Mouse (Mus musculus) midbrain, embryonic 11.5 days (tissue): ENCODE measurements around the gene Rgl2. TPM values are rescaled to one million over a fixed set of nuclear protein-coding genes. Genes with fewer than 3 reads are reported as not detected.

Experiments used
- ATAC-seq: fragments of 200-750 bp; cut with Nextera tagmentation; 2 replicates; pipeline ENCODE4 v1.8.0; 2017; ENCODE audit warnings: moderate TSS enrichment, moderate library complexity; ENCODE audit not compliant: low FRiP score
- DNase-seq: peaks from one replicate; pipeline ENCODE4 v3.0.0; 2015; ENCODE audit warnings: low spot score; ENCODE audit errors: missing footprints
- H3K27ac ChIP-seq: fragments of 300-500 bp; sonication (generic); 2 replicates; pipeline ENCODE4 v1.5.1; 2014; ENCODE audit warnings: low read depth, low read length
- H3K27me3 ChIP-seq: fragments of 300-500 bp; sonication (generic); 2 replicates; pipeline ENCODE4 v1.6.1; 2014; ENCODE audit warnings: mild to moderate bottlenecking, low read length, moderate library complexity, mixed read lengths; ENCODE audit not compliant: control insufficient read depth, insufficient read depth
- H3K36me3 ChIP-seq: fragments of 300-500 bp; sonication (generic); 2 replicates; pipeline ENCODE4 v1.6.1; 2014; ENCODE audit warnings: mild to moderate bottlenecking, low read length, moderate library complexity, mixed read lengths; ENCODE audit not compliant: control insufficient read depth, insufficient read depth
- H3K4me1 ChIP-seq: fragments of 300-500 bp; sonication (generic); 2 replicates; pipeline ENCODE4 v1.6.1; 2014; ENCODE audit warnings: low read length; ENCODE audit not compliant: control insufficient read depth, insufficient read depth
- H3K4me2 ChIP-seq: fragments of 300-500 bp; sonication (generic); 2 replicates; pipeline ENCODE4 v1.6.1; 2014; ENCODE audit warnings: mild to moderate bottlenecking, moderate library complexity
- H3K4me3 ChIP-seq: fragments of 300-500 bp; sonication (generic); 2 replicates; pipeline ENCODE4 v1.5.1; 2014; ENCODE audit warnings: low read depth, low read length
- H3K9ac ChIP-seq: fragments of 300-500 bp; sonication (generic); 2 replicates; pipeline ENCODE4 v1.6.1; 2014; ENCODE audit warnings: low read length
- H3K9me3 ChIP-seq: fragments of 300-500 bp; sonication (generic); 2 replicates; pipeline ENCODE4 v1.6.1; 2016; ENCODE audit warnings: low read length; ENCODE audit not compliant: control insufficient read depth
- WGBS: fragments of 180-500 bp; shearing (Covaris S2); extraction: QIAGEN DNeasy Blood & Tissue Kit; methylation state at CpG from one replicate; pipeline ENCODE4 v1.1.7; 2014; 5-methylcytosine and 5-hydroxymethylcytosine counted together
- polyA plus RNA-seq: library from polyadenylated mRNA; unstranded; fragments of >200 nt; fragmentation: Nextera tagmentation; extraction: Ambion mirVana; gene quantifications from 2 replicates; pipeline ENCODE4 v1.2.1, GENCODE M21; 2014

The Rgl2 gene
- polyA plus RNA-seq, 1 experiment from 2014 or later = 33.6 TPM

DNA sequence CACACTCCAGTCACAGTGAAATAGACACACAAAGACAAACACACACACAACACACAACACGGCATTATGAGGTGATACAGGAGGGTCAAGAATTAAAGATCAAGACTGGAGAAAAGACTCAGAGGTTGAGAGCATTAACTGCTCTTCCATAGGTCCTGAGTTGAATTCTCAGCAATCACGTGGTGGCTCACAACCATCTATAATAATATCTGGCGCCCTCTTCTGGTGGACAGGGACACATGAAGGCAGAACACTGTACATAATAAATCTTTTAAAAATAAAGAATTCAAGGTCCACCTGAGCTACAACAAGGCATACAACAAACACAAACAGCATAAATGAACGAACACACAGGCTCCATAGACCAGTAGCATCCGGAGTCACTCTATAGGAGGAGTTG is 39.6 kb downstream of the Rgl2 start:
- Histone ChIP-seq H3K4me2 (no peak overlapping the region), H3K9me3 (no peaks in the 10 kb centered on the region), H3K27me3 (no peaks in the 10 kb centered on the region), H3K4me1 (no peaks in the 10 kb centered on the region), H3K9ac (no peak overlapping the region), H3K4me3 (no peak overlapping the region), H3K27ac (no peak overlapping the region), H3K36me3 (no peaks in the 10 kb centered on the region)
- WGBS = 38% methylated on average over 5 of the region's 5 CpGs
- ATAC-seq (peak; percentile 64), DNase-seq (no peak)

- no peaks in the 10 kb centered on the region for H3K36me3 ChIP-seq
- H3K27ac ChIP-seq = no peak overlapping the region
- 78% methylated on average over 4 of the region's 4 CpGs for WGBS
- H3K4me1 ChIP-seq = no peaks in the 10 kb centered on the region
- H3K9me3 ChIP-seq = no peaks in the 10 kb centered on the region
- no peak overlapping the region for H3K4me3 ChIP-seq
- no peak for DNase-seq
- no peak overlapping the region for H3K9ac ChIP-seq
- no peak overlapping the region for H3K4me2 ChIP-seq
- H3K27me3 ChIP-seq = no peaks in the 10 kb centered on the region
- ATAC-seq = no peak
Observed at GRCm38 (mm10) chr17:33969394-33969793, 40.1 kb downstream of the Rgl2 start.

GRCm38 (mm10) chr17:33972691-33973090 is 43.3 kb downstream of the Rgl2 start:
- H3K9ac ChIP-seq = no peak overlapping the region
- H3K4me2 ChIP-seq = no peak overlapping the region
- no peak overlapping the region for H3K27ac ChIP-seq
- no peaks in the 10 kb centered on the region for H3K4me1 ChIP-seq
- no peaks in the 10 kb centered on the region for H3K36me3 ChIP-seq
- no peak overlapping the region for H3K4me3 ChIP-seq
- ATAC-seq (no peak), DNase-seq (no peak)
- 13% methylated on average over 1 of the region's 1 CpGs for WGBS
- no peaks in the 10 kb centered on the region for H3K9me3 ChIP-seq
- peaks cover 7% of the 10 kb centered on the region for H3K27me3 ChIP-seq

DNA sequence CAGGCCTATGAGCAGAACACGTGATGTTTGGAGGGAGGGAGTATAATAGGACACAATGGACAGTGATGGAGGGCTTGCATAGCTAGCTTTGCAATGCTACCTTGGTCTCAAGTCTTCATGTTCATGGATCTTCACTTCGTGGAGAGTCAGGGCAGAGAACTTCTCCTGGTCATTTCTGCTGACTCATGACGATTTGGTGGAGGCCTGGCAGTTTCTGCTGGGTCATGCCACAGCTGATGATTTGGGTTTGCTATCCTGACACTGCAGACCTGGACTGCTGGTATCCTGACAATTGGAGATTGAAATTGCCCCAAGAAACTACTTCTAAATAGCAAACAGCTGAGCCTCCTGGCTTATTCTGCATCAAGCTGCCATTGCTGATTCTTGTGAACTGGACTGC is 44.2 kb downstream of the Rgl2 start:
- no peak for ATAC-seq
- WGBS = 76% methylated on average over 3 of the region's 3 CpGs
- DNase-seq = no peak
- H3K36me3 ChIP-seq = no peaks in the 10 kb centered on the region
- H3K9me3 ChIP-seq = no peaks in the 10 kb centered on the region
- H3K4me1 ChIP-seq = peaks cover 3% of the 10 kb centered on the region; the same call in 1 of the 2 replicates
- no peak overlapping the region for H3K27ac ChIP-seq
- H3K27me3 ChIP-seq = peaks cover 16% of the 10 kb centered on the region
- no peak overlapping the region for H3K4me2 ChIP-seq
- H3K9ac ChIP-seq = no peak overlapping the region
- no peak overlapping the region for H3K4me3 ChIP-seq

DNA sequence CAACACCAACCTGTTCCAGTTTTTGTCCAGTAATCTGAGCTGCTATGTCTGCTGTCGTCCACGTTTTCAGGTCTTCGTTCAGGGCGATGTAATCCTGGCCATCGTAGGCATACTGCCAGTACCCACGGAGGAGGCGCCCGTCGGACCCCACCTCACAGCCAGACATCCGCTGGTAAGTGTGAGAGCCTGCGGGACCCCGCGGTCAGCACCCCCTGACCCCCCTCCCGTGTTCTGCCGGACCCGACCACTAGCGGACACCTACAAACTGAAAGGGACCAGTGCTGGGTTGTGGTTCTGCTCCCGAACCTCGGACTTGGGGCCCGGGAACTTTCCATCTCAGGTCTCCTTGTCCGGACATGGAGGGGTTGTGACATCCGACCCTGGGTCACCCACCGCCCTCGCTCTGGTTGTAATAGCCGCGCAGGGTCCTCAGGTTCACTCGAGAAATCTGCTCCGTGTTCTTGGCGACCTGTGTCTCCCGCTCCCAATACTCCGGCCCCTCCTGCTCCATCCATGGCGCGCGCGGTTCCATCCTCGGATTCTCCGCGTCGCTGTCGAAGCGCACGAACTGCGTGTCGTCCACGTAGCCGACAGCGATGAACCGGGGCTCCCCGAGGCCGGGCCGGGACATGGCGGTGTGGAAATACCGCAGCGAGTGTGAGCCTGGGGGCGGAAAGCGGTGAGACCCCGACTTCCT is 48.7 kb downstream of the Rgl2 start:
- ATAC-seq (no peak), DNase-seq (peak; percentile 86)
- WGBS = 2% methylated on average over 57 of the region's 57 CpGs
- H3K27me3 ChIP-seq = peaks cover 29% of the 10 kb centered on the region
- no peaks in the 10 kb centered on the region for H3K36me3 ChIP-seq
- H3K4me1 ChIP-seq = peaks cover 7% of the 10 kb centered on the region
- peak overlapping the region; percentile 44 for H3K4me2 ChIP-seq
- H3K9ac ChIP-seq = peak overlapping the region; percentile 24; the same call in 1 of the 2 replicates
- peak overlapping the region; percentile 30 for H3K4me3 ChIP-seq
- H3K27ac ChIP-seq = no peak overlapping the region
- no peaks in the 10 kb centered on the region for H3K9me3 ChIP-seq

- peak; percentile 89 for DNase-seq
- no peak overlapping the region for H3K27ac ChIP-seq
- H3K4me3 ChIP-seq = peak overlapping the region; percentile 30
- WGBS = under 1% methylated on average over 17 of the region's 17 CpGs
- no peaks in the 10 kb centered on the region for H3K9me3 ChIP-seq
- peaks cover 29% of the 10 kb centered on the region for H3K27me3 ChIP-seq
- ATAC-seq = no peak
- H3K9ac ChIP-seq = peak overlapping the region; percentile 24; the same call in 1 of the 2 replicates
- H3K4me1 ChIP-seq = peaks cover 7% of the 10 kb centered on the region
- H3K36me3 ChIP-seq = no peaks in the 10 kb centered on the region
- peak overlapping the region; percentile 44 for H3K4me2 ChIP-seq
Observed at GRCm38 (mm10) chr17:33978631-33979031, 49.3 kb downstream of the Rgl2 start.

GRCm38 (mm10) chr17:33979512-33980050 is 50.2 kb downstream of the Rgl2 start:
- Histone ChIP-seq H3K4me3 (no peak overlapping the region), H3K4me1 (peaks cover 7% of the 10 kb centered on the region), H3K27ac (no peak overlapping the region), H3K9me3 (no peaks in the 10 kb centered on the region), H3K4me2 (no peak overlapping the region), H3K27me3 (peaks cover 29% of the 10 kb centered on the region), H3K9ac (no peak overlapping the region), H3K36me3 (no peaks in the 10 kb centered on the region)
- no peak for DNase-seq
- 79% methylated on average over 6 of the region's 6 CpGs for WGBS
- no peak for ATAC-seq

GRCm38 (mm10) chr17:33980181-33981035 is 51.1 kb downstream of the Rgl2 start:
- Histone ChIP-seq H3K9me3 (no peaks in the 10 kb centered on the region), H3K4me2 (0 out of 2 replicates have a peak overlapping the region, but pooled peaks have one; percentile 6), H3K27me3 (peaks cover 29% of the 10 kb centered on the region), H3K4me3 (no peak overlapping the region; the same call in 1 of the 2 replicates), H3K36me3 (no peaks in the 10 kb centered on the region), H3K9ac (no peak overlapping the region), H3K4me1 (peaks cover 7% of the 10 kb centered on the region), H3K27ac (no peak overlapping the region)
- ATAC-seq (no peak; the same call in 1 of the 2 replicates), DNase-seq (no peak)
- WGBS = 79% methylated on average over 19 of the region's 19 CpGs
